Mouse (Mus musculus): ENCODE measurements around the gene Tenm1. TPM values are rescaled to one million over a fixed set of nuclear protein-coding genes. Genes with fewer than 3 reads are reported as not detected.

The Tenm1 gene
- total and polyA plus RNA-seq, 2 experiments from 2014 or later = 24.4 to 54.4 TPM

- H3K27me3 ChIP-seq (ENCODE audit: insufficient read depth, low read length) = no peaks in the 10 kb centered on the region
- 76% methylated on average over 5 of the region's 5 CpGs for WGBS
- no peak overlapping the region for H3K9ac ChIP-seq (replicated peaks; ENCODE audit: low read length)
- no peaks in the 10 kb centered on the region for H3K4me1 ChIP-seq (ENCODE audit: insufficient read depth, low read length)
- H3K27ac ChIP-seq = no peak overlapping the region
- no peak overlapping the region for H3K4me2 ChIP-seq (ENCODE audit: low read depth, low read length)
- ATAC-seq = no peak
- H3K9me3 ChIP-seq (ENCODE audit: low read length) = no peaks in the 10 kb centered on the region
- TF ChIP-seq CTCF (IDR thresholded peaks at IDR 0.05; ENCODE audit: low read depth) = no peak
- H3K36me3 ChIP-seq (ENCODE audit: insufficient read depth, low read length) = no peaks in the 10 kb centered on the region
- DNase-seq (ENCODE audit: low spot score) = no peak
- no peak overlapping the region for H3K4me3 ChIP-seq (ENCODE audit: low read length)
Measured at GRCm38 (mm10) chrX:43202249-43202783, 226.6 kb downstream of the Tenm1 start.

- no peak for ATAC-seq
- Histone ChIP-seq H3K4me3 (ENCODE audit: low read length) (no peak overlapping the region), H3K9me3 (ENCODE audit: low read length) (no peaks in the 10 kb centered on the region), H3K4me2 (ENCODE audit: low read depth, low read length) (no peak overlapping the region), H3K36me3 (ENCODE audit: insufficient read depth, low read length) (no peaks in the 10 kb centered on the region), H3K4me1 (ENCODE audit: insufficient read depth, low read length) (no peaks in the 10 kb centered on the region), H3K27me3 (ENCODE audit: insufficient read depth, low read length) (no peaks in the 10 kb centered on the region), H3K9ac (replicated peaks; ENCODE audit: low read length) (no peak overlapping the region), H3K27ac (no peak overlapping the region)
- DNase-seq (ENCODE audit: low spot score) = no peak
- WGBS = 69% methylated on average over 1 of the region's 1 CpGs
- TF ChIP-seq CTCF (IDR thresholded peaks at IDR 0.05; ENCODE audit: low read depth) = no peak
Measured at GRCm38 (mm10) chrX:43182975-43183374, 246.0 kb downstream of the Tenm1 start.

GRCm38 (mm10) chrX:43151561-43151960 is 277.4 kb downstream of the Tenm1 start:
- H3K27me3 ChIP-seq (ENCODE audit: insufficient read depth, low read length) = no peaks in the 10 kb centered on the region
- 77% methylated on average over 3 of the region's 3 CpGs for WGBS
- no peak for DNase-seq (ENCODE audit: low spot score)
- no peak for TF ChIP-seq CTCF (IDR thresholded peaks at IDR 0.05; ENCODE audit: low read depth)
- H3K4me2 ChIP-seq (ENCODE audit: low read depth, low read length) = no peak overlapping the region
- no peaks in the 10 kb centered on the region for H3K36me3 ChIP-seq (ENCODE audit: insufficient read depth, low read length)
- no peaks in the 10 kb centered on the region for H3K9me3 ChIP-seq (ENCODE audit: low read length)
- no peak overlapping the region for H3K4me3 ChIP-seq (ENCODE audit: low read length)
- H3K4me1 ChIP-seq (ENCODE audit: insufficient read depth, low read length) = no peaks in the 10 kb centered on the region
- H3K9ac ChIP-seq (replicated peaks; ENCODE audit: low read length) = no peak overlapping the region
- no peak for ATAC-seq
- no peak overlapping the region for H3K27ac ChIP-seq

GRCm38 (mm10) chrX:43129696-43130095 is 299.2 kb downstream of the Tenm1 start:
- no peak overlapping the region for H3K27ac ChIP-seq
- no peaks in the 10 kb centered on the region for H3K27me3 ChIP-seq (ENCODE audit: insufficient read depth, low read length)
- H3K4me1 ChIP-seq (ENCODE audit: insufficient read depth, low read length) = no peaks in the 10 kb centered on the region
- DNase-seq (ENCODE audit: low spot score) (no peak), ATAC-seq (no peak)
- H3K36me3 ChIP-seq (ENCODE audit: insufficient read depth, low read length) = no peaks in the 10 kb centered on the region
- no peak for TF ChIP-seq CTCF (IDR thresholded peaks at IDR 0.05; ENCODE audit: low read depth)
- no peak overlapping the region for H3K4me2 ChIP-seq (ENCODE audit: low read depth, low read length)
- no peak overlapping the region for H3K9ac ChIP-seq (replicated peaks; ENCODE audit: low read length)
- no peak overlapping the region for H3K4me3 ChIP-seq (ENCODE audit: low read length)
- 48% methylated on average over 2 of the region's 2 CpGs for WGBS
- no peaks in the 10 kb centered on the region for H3K9me3 ChIP-seq (ENCODE audit: low read length)

- no peak for TF ChIP-seq CTCF (IDR thresholded peaks at IDR 0.05; ENCODE audit: low read depth)
Measured at GRCm38 (mm10) chrX:43122491-43122890, 306.4 kb downstream of the Tenm1 start.

GRCm38 (mm10) chrX:43122001-43122400 is 306.9 kb downstream of the Tenm1 start:
- H3K9ac ChIP-seq (replicated peaks; ENCODE audit: low read length) = no peak overlapping the region
- H3K9me3 ChIP-seq (ENCODE audit: low read length) = no peaks in the 10 kb centered on the region
- ATAC-seq (no peak), DNase-seq (ENCODE audit: low spot score) (no peak)
- no peak overlapping the region for H3K4me2 ChIP-seq (ENCODE audit: low read depth, low read length)
- no peaks in the 10 kb centered on the region for H3K36me3 ChIP-seq (ENCODE audit: insufficient read depth, low read length)
- no peaks in the 10 kb centered on the region for H3K27me3 ChIP-seq (ENCODE audit: insufficient read depth, low read length)
- WGBS = 63% methylated on average over 1 of the region's 1 CpGs
- H3K4me3 ChIP-seq (ENCODE audit: low read length) = no peak overlapping the region
- no peaks in the 10 kb centered on the region for H3K4me1 ChIP-seq (ENCODE audit: insufficient read depth, low read length)
- TF ChIP-seq CTCF (IDR thresholded peaks at IDR 0.05; ENCODE audit: low read depth) = no peak
- no peak overlapping the region for H3K27ac ChIP-seq

More at GRCm38 (mm10) chrX:43122491-43122890, 306.4 kb downstream of the Tenm1 start:
- Histone ChIP-seq H3K4me1 (ENCODE audit: insufficient read depth, low read length) (no peaks in the 10 kb centered on the region), H3K27me3 (ENCODE audit: insufficient read depth, low read length) (no peaks in the 10 kb centered on the region), H3K4me3 (ENCODE audit: low read length) (no peak overlapping the region), H3K9ac (replicated peaks; ENCODE audit: low read length) (no peak overlapping the region), H3K36me3 (ENCODE audit: insufficient read depth, low read length) (no peaks in the 10 kb centered on the region), H3K27ac (no peak overlapping the region), H3K4me2 (ENCODE audit: low read depth, low read length) (no peak overlapping the region), H3K9me3 (ENCODE audit: low read length) (no peaks in the 10 kb centered on the region)
- ATAC-seq (no peak), DNase-seq (ENCODE audit: low spot score) (no peak)
- WGBS = 58% methylated on average over 1 of the region's 1 CpGs

GRCm38 (mm10) chrX:42986100-42986499 is 442.8 kb downstream of the Tenm1 start:
- Histone ChIP-seq H3K27me3 (ENCODE audit: insufficient read depth, low read length) (no peaks in the 10 kb centered on the region), H3K9me3 (ENCODE audit: low read length) (no peaks in the 10 kb centered on the region), H3K27ac (no peak overlapping the region), H3K4me2 (ENCODE audit: low read depth, low read length) (no peak overlapping the region), H3K9ac (replicated peaks; ENCODE audit: low read length) (no peak overlapping the region), H3K4me3 (ENCODE audit: low read length) (no peak overlapping the region), H3K36me3 (ENCODE audit: insufficient read depth, low read length) (no peaks in the 10 kb centered on the region), H3K4me1 (ENCODE audit: insufficient read depth, low read length) (no peaks in the 10 kb centered on the region)
- no peak for DNase-seq (ENCODE audit: low spot score)
- 78% methylated on average over 2 of the region's 2 CpGs for WGBS
- no peak for ATAC-seq
- TF ChIP-seq CTCF (IDR thresholded peaks at IDR 0.05; ENCODE audit: low read depth) = no peak

All from hindbrain, postnatal 0 days (tissue).